In genomic region chr17:55702865-55703264, GRCm38 (mm10) we compare ENCODE assay signal across 14 mouse cellular contexts. TPM values are rescaled to one million over a fixed set of nuclear protein-coding genes. Genes with fewer than 3 reads are reported as not detected.
DNase-seq lines count a peak whose midpoint lies in the region; ATAC-seq lines count a peak whose summit lies in the region.
"Had no signal": no experiment of that assay in that cellular context is flagged by ENCODE, and none has a peak within 500 bp of the region (broad histone marks: within the 10 kb centered on the region; RNA-seq: fewer than 3 reads in every experiment).

No protein-coding gene starts in this region.

- peaks cover 26% of the 10 kb centered on the region for H3K36me3 ChIP-seq in midbrain, embryonic 14.5 days (ENCODE audit: control insufficient read depth, insufficient read depth, low read length)
- H3K36me3 ChIP-seq in midbrain, embryonic 16.5 days (ENCODE audit: control insufficient read depth, insufficient read depth, low read length): peaks cover 2% of the 10 kb centered on the region; the same call in 1 of the 2 replicates
- H3K36me3 ChIP-seq: intestine, embryonic 15.5 days had no signal

- H3K9ac ChIP-seq in midbrain, embryonic 14.5 days (replicated peaks; ENCODE audit: low read length): no peak overlapping the region
- no peak overlapping the region for H3K9ac ChIP-seq in midbrain, embryonic 16.5 days (ENCODE audit: low read depth, low read length)
- H3K9ac ChIP-seq: embryonic facial prominence, embryonic 12.5 days; forebrain, embryonic 12.5 days; heart, embryonic 12.5 days; hindbrain, embryonic 12.5 days; intestine, embryonic 15.5 days had no signal

- 74% methylated on average over 5 of the region's 5 CpGs for WGBS in midbrain, embryonic 14.5 days
- 75% methylated on average over 5 of the region's 5 CpGs for WGBS in midbrain, embryonic 16.5 days

- peak; percentile 9 for DNase-seq in embryo, embryonic 10.5 days (ENCODE audit: low spot score)
- DNase-seq in embryo, embryonic 10 days (ENCODE audit: low spot score): no peak
- peak; percentile 77 for DNase-seq in heart, adult 11 months
- DNase-seq in heart, postnatal 4 days: no peak
- DNase-seq in midbrain, embryonic 14.5 days: peak; percentile 3

- no peak overlapping the region for H3K4me3 ChIP-seq in midbrain, embryonic 14.5 days (replicated peaks; ENCODE audit: low read depth, low read length)
- H3K4me3 ChIP-seq in midbrain, embryonic 16.5 days (ENCODE audit: low read depth, low read length): no peak overlapping the region
- H3K4me3 ChIP-seq: embryonic facial prominence, embryonic 12.5 days; forebrain, embryonic 12.5 days; heart, embryonic 12.5 days; hindbrain, embryonic 12.5 days; intestine, embryonic 15.5 days had no signal

- H3K27ac ChIP-seq in midbrain, embryonic 14.5 days (replicated peaks; ENCODE audit: low read depth, low read length): no peak overlapping the region
- no peak overlapping the region for H3K27ac ChIP-seq in midbrain, embryonic 16.5 days (ENCODE audit: low read length)
- H3K27ac ChIP-seq: embryonic facial prominence, embryonic 12.5 days; forebrain, embryonic 12.5 days; hindbrain, embryonic 12.5 days; intestine, embryonic 15.5 days had no signal

- no peaks in the 10 kb centered on the region for H3K27me3 ChIP-seq in midbrain, embryonic 14.5 days (ENCODE audit: control insufficient read depth, insufficient read depth, low read length)
- H3K27me3 ChIP-seq in midbrain, embryonic 16.5 days (ENCODE audit: control insufficient read depth, insufficient read depth, low read depth, low read length): no peaks in the 10 kb centered on the region
- H3K27me3 ChIP-seq: embryonic facial prominence, embryonic 12.5 days; forebrain, embryonic 12.5 days; heart, embryonic 12.5 days; hindbrain, embryonic 12.5 days; intestine, embryonic 15.5 days had no signal

- H3K9me3 ChIP-seq in midbrain, embryonic 14.5 days (ENCODE audit: control insufficient read depth, low read length): no peaks in the 10 kb centered on the region
- H3K9me3 ChIP-seq in midbrain, embryonic 16.5 days (replicated peaks; ENCODE audit: control insufficient read depth, low read length, poor library complexity, severe bottlenecking): no peaks in the 10 kb centered on the region
- H3K9me3 ChIP-seq: embryonic facial prominence, embryonic 12.5 days; forebrain, embryonic 12.5 days; G1E; heart, embryonic 12.5 days; hindbrain, embryonic 12.5 days; intestine, embryonic 15.5 days had no signal

- ATAC-seq in midbrain, embryonic 14.5 days (ENCODE audit: low FRiP score, low TSS enrichment): no peak
- no peak for ATAC-seq in midbrain, embryonic 16.5 days
- ATAC-seq in inflammation-experienced regulatory T-cells, adult 6 months: no peak

- no peak overlapping the region for H3K4me2 ChIP-seq in midbrain, embryonic 14.5 days (ENCODE audit: low read length)
- no peak overlapping the region for H3K4me2 ChIP-seq in midbrain, embryonic 16.5 days (ENCODE audit: low read length)
- H3K4me2 ChIP-seq: embryonic facial prominence, embryonic 12.5 days; forebrain, embryonic 12.5 days; heart, embryonic 12.5 days; hindbrain, embryonic 12.5 days; intestine, embryonic 15.5 days had no signal

- H3K4me1 ChIP-seq in midbrain, embryonic 14.5 days (ENCODE audit: control insufficient read depth, insufficient read depth, low read length): no peaks in the 10 kb centered on the region
- H3K4me1 ChIP-seq in midbrain, embryonic 16.5 days (ENCODE audit: control insufficient read depth, insufficient read depth, low read length): no peaks in the 10 kb centered on the region
- H3K4me1 ChIP-seq: embryonic facial prominence, embryonic 12.5 days; forebrain, embryonic 12.5 days; heart, embryonic 12.5 days; hindbrain, embryonic 12.5 days; intestine, embryonic 15.5 days had no signal

RNA-seq across cellular contexts. Expression of gene Pot1b, which starts 9.6 kb away (rescaled TPM):
- 1 to 10 TPM; 4.4 to 4.8 TPM for total RNA-seq in heart, postnatal 4 days (2021)
- 6.0 and 7.0 TPM in 2 replicates for polyA plus RNA-seq in midbrain, embryonic 14.5 days (2014; fragmentation: Nextera tagmentation; extraction: Ambion mirVana)
- 6.7 and 7.9 TPM in 2 replicates for polyA plus RNA-seq in midbrain, embryonic 16.5 days (2015; fragmentation: Nextera tagmentation; extraction: Ambion mirVana)
- polyA plus RNA-seq in inflammation-experienced regulatory T-cells, adult 6 months (2017; shearing (Covaris generic)): 10 to 100 TPM; 16.9 to 26.4 (median 18.6) TPM

RNA-seq across cellular contexts. Expression of gene Adgre4, which starts 46.9 kb away (rescaled TPM):
- under 1 TPM; 0.32 to 0.41 TPM for total RNA-seq in heart, postnatal 4 days (2021)
- polyA plus RNA-seq in midbrain, embryonic 14.5 days (2014; fragmentation: Nextera tagmentation; extraction: Ambion mirVana): 0.26 and 0.29 TPM in 2 replicates
- 0.09 and 0.21 TPM in 2 replicates for polyA plus RNA-seq in midbrain, embryonic 16.5 days (2015; fragmentation: Nextera tagmentation; extraction: Ambion mirVana)
- under 1 TPM in 1 of 3 experiments, not detected in 2; 0.60 TPM for polyA plus RNA-seq in inflammation-experienced regulatory T-cells, adult 6 months (2017; shearing (Covaris generic))
- polyA plus RNA-seq: cerebellum, adult 2 months; embryonic facial prominence, embryonic 12.5 days; forebrain, embryonic 12.5 days; heart, embryonic 12.5 days; hindbrain, embryonic 12.5 days had no signal

Comparison
In these comparisons a context has a peak if more than half of its experiments do, and no peak if none do; other contexts are left out.
1. DNase-seq: peak in embryo, embryonic 10.5 days (single experiment), heart, adult 11 months (single experiment) and midbrain, embryonic 14.5 days (single experiment); none in embryo, embryonic 10 days (single experiment) and heart, postnatal 4 days (single experiment).